Mouse (Mus musculus): ENCODE measurements around the gene Bank1.

Bank1 gene

GRCm38 (mm10) chr3:136100292-136100691 is 225.6 kb downstream of the Bank1 start:
- DNase-seq: no peak

- peak; percentile 8 for DNase-seq
Observed at GRCm38 (mm10) chr3:136086948-136087660, 238.8 kb downstream of the Bank1 start.

- DNase-seq: no peak
Observed at GRCm38 (mm10) chr3:136086431-136086830, 239.4 kb downstream of the Bank1 start.

DNA sequence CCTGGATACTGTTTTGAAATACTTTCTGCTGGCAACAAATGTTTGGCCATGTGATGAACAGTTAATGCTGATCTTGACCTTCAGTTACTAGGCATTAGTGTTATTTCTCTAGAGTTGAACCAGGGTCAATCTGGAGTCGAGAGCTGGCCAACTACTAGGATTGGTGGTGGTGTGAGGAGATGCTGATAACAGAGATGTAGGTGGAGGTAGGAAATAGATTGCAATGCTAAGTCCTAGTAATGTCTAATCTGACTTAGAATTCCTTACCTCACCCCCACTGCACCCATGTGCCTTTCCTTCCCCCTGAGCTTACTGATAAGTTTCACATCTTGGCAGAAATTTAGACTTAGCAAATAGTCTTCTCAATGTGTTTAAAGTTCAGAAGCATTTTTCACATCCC is 240.8 kb downstream of the Bank1 start:
- DNase-seq: no peak

DNA sequence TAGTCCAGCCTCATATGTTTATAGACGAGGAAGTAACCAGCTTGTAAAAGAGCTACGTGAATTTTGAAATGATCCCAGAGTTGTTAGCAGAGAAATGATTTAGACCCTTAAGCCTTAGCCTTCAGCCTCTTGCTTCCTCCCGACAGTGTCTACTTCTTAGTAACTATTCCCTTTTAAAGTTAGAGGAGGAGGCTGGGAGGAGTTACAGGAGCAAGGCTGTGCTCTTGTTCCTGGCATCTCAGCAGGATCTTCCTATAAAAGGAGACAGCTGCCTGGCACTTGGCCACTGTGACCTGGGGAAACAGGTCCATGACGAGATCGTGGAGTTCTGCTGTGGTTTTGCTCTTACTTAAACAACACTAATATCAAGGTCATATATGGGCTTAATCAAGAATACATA is 241.8 kb downstream of the Bank1 start:
- peak; percentile 3 for DNase-seq

GRCm38 (mm10) chr3:136081264-136081663 is 244.6 kb downstream of the Bank1 start:
- DNase-seq: no peak

DNA sequence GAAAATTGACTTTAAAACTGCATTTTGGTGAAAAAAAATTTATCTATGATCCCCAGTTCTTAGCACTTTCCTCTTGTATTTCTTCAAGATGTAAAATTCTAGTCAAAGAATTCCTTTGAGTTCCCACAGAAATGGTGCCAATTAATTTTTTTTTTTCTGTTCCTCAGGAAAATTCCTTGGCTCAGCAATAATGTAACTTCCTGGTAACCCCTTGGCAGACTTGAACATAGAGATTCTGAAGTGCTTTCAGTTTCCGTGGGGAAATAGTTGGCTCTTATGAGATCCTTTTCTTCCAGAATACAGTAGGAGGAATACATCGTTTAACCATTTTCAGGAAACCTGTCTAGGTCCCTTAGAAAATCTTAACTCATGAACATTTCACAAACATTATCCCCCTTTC is 247.3 kb downstream of the Bank1 start:
- no peak for DNase-seq

DNA sequence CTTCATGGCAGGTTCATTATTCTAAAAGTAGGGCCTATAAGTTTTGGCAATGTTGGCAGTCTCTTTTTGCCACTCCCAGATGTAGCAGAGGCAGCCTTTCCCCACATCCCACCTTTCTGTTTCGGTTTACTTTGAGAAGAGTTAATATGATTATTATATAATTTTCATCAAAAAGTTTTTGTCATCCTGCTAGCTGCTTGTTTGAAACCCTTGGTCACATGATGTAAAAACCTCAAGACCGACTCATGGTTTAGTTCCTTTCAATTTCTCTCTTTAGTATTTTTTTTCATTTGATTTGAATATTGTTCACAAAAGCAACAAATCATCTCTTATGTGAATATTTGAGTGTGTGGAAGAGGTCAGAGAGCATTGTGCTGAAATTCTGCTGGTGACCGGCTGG is 255.5 kb downstream of the Bank1 start:
- DNase-seq: no peak

DNA sequence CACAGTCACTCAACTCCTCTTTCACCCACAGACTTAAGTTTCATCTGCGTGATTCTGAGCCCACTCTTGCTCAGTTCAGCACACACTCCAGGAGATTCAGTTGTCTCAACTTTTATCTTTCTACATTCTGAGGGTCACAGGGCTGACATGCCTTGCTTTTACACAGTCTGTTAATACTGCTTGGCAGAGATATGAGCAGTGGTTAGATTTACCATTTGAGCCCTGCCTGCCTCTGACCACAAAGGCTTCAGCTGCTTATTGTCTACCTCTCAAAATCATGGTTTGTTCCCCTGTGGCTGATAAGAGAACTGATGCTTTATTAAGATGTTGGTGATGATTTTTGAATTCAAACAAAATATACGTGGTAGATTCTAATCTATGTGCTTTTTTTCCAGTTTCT is 264.0 kb downstream of the Bank1 start:
- DNase-seq: no peak

DNA sequence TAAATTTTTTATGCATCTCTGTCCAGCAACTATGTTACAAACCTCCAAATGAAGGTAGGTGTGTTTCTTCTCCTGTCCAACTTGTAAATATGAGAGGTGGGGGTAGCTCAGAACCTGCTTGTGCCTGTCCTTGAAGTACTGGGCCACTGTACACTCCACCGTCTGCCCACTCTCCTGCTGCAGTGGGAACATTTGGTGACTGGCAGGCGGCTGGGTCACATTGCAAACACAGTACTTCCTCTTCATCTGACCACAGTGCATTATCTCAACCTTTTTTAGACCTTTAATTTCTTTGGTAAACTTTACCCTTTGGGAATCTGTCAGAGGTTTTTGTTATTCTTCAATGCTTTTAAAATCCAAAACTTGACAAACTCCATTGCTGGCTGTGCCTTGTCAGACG is 275.2 kb downstream of the Bank1 start:
- DNase-seq: no peak

GRCm38 (mm10) chr3:136050215-136050614 is 275.7 kb downstream of the Bank1 start:
- no peak for DNase-seq

DNA sequence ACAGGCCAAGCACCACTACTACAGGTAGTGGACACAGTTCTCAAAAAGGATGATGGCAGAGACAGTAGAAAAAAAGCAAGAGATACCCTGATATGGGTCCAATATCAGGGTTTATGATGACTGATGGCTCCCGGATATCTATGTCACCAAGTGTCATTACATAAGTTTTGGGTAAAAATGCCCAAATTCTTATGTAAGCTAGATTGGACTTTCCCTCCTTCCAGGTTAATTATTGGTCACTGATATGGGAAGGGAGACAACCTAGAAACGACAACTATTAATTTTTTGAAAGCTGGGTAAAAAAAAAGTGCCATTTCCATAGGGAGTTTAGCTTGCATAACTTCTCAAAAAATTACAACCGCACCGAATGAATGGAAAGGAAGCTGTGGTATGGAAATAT is 277.8 kb downstream of the Bank1 start:
- no peak for DNase-seq

- DNase-seq: no peak
Observed at GRCm38 (mm10) chr3:136045381-136045780, 280.5 kb downstream of the Bank1 start.

DNA sequence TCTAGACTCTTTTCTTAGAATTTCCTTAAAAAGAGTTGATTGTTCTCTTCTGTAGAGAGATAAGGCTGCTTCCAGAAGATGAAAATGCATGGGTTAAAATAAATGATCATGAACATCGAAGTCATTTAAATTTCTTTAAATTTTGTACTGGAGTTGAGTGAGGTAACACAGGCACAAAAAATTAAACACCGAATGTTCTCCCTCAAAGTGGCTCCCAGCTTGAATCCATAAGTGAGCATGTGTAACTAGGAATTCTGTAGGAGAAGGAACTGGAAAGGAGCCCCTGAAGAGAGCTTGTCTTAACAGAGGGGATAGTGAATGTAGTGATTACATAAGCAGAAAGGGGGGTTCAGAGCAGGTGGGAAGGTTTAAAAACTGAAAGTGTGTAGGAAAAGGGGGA is 285.8 kb downstream of the Bank1 start:
- no peak for DNase-seq

DNA sequence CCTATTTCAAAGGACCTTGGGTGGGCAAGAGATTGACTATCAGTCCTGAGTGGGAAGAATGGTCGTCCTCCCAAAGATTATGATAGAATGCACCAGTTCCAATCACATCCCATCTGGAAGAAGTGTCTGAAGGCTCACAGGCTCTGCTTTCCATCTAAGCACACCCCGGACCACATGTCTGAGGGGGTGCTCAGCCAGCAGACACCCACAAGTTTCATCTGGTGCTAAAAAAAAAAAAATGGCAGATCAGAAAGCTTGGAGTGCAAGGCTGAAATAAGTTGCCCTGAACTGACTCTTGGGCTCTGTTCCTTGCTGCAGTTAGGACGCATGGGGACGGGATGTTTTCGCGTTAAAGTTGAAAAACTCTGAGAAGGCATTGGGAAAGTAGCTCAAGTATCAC is 286.4 kb downstream of the Bank1 start:
- DNase-seq: no peak

DNA sequence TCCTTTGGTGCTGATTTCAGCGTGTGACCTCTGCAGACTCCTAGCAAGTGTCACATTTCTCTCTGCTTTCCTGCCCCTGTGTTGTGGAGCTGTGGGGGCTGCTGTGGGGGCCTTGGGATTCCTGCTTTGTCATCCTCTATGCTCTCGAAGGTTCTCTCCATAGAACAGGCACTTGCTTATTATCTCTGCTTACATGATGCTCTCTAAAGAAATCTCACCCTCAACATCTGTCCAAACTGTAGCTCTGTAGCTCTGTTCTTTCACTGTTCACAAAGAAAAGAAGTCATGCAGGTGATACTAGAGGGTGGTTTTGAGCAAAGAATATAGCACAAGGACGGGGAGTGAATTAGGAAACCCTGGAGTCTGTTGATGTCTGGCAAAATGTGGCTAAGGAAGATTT is 288.6 kb downstream of the Bank1 start:
- no peak for DNase-seq

DNA sequence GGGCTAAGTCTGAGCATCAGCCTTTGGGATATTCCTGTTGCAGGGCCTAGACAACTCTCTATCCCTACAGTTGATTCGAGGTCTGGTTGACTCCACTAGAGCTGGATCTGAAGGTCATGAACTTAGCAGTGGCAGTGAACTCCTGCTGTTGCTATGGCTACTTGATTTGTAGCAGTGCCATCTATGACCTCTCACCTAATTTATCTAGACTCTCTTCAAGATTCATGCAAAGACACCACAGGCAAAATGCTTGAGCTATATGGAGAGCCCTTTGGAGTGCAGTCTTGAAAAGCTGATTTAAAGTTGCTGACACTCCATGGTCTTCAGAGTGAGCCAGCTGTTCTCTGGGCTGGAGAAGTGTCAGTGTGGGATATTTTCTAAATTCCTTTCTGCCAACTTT is 290.1 kb downstream of the Bank1 start:
- DNase-seq: no peak

- DNase-seq: no peak
Observed at GRCm38 (mm10) chr3:136024876-136025275, 301.0 kb downstream of the Bank1 start.

GRCm38 (mm10) chr3:136017517-136017916 is 308.3 kb downstream of the Bank1 start:
- no peak for DNase-seq

GRCm38 (mm10) chr3:136010616-136011015 is 315.2 kb downstream of the Bank1 start:
- DNase-seq: no peak

DNA sequence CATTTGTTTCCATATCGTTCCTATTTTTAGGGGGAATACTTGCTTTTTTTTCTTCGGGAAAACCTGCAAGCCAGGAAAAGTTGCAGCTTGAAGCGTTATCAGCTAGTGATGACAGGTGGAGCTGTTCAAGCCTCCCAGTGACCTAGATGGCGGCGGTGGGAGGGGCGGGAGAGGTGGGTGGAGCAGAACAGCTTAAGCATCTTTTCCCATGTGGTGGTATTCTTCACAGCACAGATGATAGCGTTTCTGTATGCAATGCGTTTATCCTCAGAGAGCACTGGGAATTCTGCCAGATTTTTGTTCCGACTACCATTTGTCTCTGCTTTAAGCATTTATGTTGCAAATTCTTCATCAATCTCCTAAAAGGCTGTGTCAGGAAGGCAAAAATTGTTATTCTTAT is 318.0 kb downstream of the Bank1 start:
- DNase-seq: peak; percentile 65

- no peak for DNase-seq
Observed at GRCm38 (mm10) chr3:136007081-136007828, 318.6 kb downstream of the Bank1 start.
